Mouse (Mus musculus) liver, adult 2 months (tissue): ENCODE data around the gene Gpr137.

Source experiments
- CTCF ChIP-seq: fragments of 200-500 bp; IDR thresholded peaks from 2 replicates; pipeline ENCODE4 v1.5.1; 2011; ENCODE audit warnings: low read depth, low read length, control low read depth
- POLR2A ChIP-seq: fragments of 200-500 bp; IDR thresholded peaks from 2 replicates; pipeline ENCODE4 v1.6.1; 2011; ENCODE audit warnings: low read length, control low read depth; ENCODE audit not compliant: insufficient read depth; ENCODE audit errors: extremely low read depth

DNA sequence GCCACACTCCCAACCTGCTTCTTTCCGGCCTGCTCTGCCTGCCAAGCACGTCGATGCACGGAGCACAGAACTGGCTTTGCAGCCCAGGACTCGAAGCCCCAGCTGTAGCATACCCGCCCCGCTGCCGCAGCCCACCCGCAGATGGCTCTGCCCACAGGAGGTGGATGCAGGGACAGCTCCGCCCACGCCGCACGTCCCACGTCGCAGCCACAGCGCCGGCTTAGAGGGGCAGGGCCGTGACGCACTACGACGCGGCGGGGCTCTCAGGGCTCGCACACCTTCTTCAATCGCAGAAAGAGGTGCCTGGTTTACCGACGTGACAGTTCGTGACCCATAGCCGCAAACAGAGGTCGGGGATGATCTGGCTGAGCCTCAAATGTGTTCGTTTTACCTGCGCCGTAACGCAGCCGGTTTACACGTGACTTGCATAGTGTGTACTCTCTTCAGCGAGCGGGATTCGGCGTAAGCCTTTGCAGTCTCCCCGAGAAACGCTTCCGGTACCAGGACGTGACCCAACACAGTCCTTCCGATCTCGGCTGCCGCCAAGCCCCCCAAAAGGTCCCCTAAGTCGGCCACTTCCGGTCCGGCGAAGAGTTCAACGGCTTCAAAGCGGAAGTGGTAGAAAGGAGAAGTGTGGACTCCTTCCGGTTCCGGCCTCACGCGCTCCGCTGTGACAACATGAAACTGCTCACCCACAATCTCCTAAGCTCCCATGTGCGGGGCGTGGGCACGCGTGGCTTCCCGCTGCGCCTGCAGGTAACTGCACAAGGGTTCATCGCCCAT lies 32.6 kb downstream of the Gpr137 start, which contains the start of the genes Trmt112 and Prdx5:
- TF ChIP-seq CTCF (no peak), POLR2A (peak; percentile 95)
